Mouse (Mus musculus): ENCODE data around the gene Ppp1r1a.

GRCm38 (mm10) chr15:103485106-103485505 is 52.7 kb downstream of the Ppp1r1a start:
- no peak for TF ChIP-seq CTCF (IDR thresholded peaks at IDR 0.05; ENCODE audit: control insufficient read depth, insufficient read depth, low read length)
- no peak for TF ChIP-seq POLR2A (IDR thresholded peaks at IDR 0.05; ENCODE audit: borderline replicate concordance, control insufficient read depth, low read depth, low read length)
